Mouse (Mus musculus) G1E (cell line): ENCODE results near the gene Ccdc102a.

Experiments used
- CTCF ChIP-seq: IDR thresholded peaks from 2 replicates; pipeline ENCODE4 v1.5.1; 2012; ENCODE audit warnings: low read depth, low read length, inconsistent platforms, mixed read lengths
- GATA2 ChIP-seq: IDR thresholded peaks from 2 replicates; pipeline ENCODE4 v1.6.1; 2012; ENCODE audit warnings: low read depth, low read length, inconsistent platforms, borderline replicate concordance
- POLR2AphosphoS5 ChIP-seq: IDR thresholded peaks from 2 replicates; pipeline ENCODE4 v1.6.1; 2012; ENCODE audit warnings: low read depth, low read length, inconsistent platforms; ENCODE audit not compliant: insufficient replicate concordance

DNA sequence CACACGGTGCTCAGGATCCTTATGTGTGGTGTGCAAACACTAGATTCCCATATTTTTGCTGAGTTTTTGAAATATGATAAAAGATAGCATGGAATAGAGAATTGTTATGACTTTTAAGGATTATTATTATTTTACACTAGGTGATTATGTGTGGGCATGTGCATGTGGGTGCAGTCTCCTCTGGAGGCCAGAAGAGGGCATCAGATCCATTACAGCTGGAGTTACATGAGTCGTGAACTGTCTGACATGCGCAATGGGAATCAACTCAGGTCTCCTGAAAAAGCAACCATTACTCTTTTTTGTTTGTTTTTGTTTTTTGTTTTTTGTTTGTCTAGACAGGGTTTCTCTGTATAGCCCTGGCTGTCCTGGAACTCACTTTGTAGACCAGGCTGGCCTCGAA lies 31.1 kb upstream of the Ccdc102a start:
- TF ChIP-seq POLR2AphosphoS5, result no peak
- no peak for TF ChIP-seq CTCF
- TF ChIP-seq GATA2, result no peak
